Mouse (Mus musculus): ENCODE measurements around the gene Pigx. TPM values are rescaled to one million over a fixed set of nuclear protein-coding genes. Genes with fewer than 3 reads are reported as not detected.

Pigx gene
- total and polyA plus RNA-seq, 2 experiments from 2014 or later, result 53.2 to 91.3 TPM

DNA sequence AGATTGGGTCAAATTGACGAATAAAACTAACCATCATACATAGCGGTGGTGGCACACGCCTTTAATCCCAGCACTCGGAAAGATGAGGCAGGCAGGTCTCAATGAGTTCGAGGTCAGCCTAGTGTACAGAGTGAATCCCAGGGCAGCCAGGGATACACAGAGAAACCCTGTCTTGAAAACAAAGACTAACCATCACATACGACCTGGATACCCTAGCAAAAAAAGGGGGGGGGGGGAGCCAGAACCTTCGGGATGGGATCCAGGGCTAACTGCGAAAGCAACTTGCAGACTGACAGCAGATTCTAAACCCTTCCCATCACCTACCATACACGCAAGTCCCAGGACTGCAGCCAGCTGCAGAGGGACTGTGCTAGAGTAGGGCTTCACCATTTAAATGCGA is 14.9 kb upstream of the Pigx start:
- no peaks in the 10 kb centered on the region for H3K27me3 ChIP-seq (ENCODE audit: insufficient read depth, low read length)
- no peak overlapping the region for H3K4me2 ChIP-seq (ENCODE audit: low read depth, low read length, poor library complexity, severe bottlenecking)
- no peak overlapping the region for H3K4me3 ChIP-seq (ENCODE audit: low read depth, low read length)
- TF ChIP-seq CTCF (IDR thresholded peaks at IDR 0.05), result no peak
- H3K27ac ChIP-seq (ENCODE audit: low read depth, low read length), result no peak overlapping the region
- H3K4me1 ChIP-seq (ENCODE audit: insufficient read depth, low read length), result no peaks in the 10 kb centered on the region
- DNase-seq (ENCODE audit: low spot score) (no peak), ATAC-seq (ENCODE audit: low FRiP score) (no peak)
- no peak overlapping the region for H3K9ac ChIP-seq (replicated peaks; ENCODE audit: low read length, poor library complexity, severe bottlenecking)
- H3K9me3 ChIP-seq (ENCODE audit: low read length), result no peaks in the 10 kb centered on the region
- 0 out of 2 replicates have a peak, but pooled peaks cover 3% of the 10 kb centered on the region for H3K36me3 ChIP-seq (ENCODE audit: insufficient read depth, low read length)
- WGBS, result 86% methylated on average over 10 of the region's 10 CpGs

DNA sequence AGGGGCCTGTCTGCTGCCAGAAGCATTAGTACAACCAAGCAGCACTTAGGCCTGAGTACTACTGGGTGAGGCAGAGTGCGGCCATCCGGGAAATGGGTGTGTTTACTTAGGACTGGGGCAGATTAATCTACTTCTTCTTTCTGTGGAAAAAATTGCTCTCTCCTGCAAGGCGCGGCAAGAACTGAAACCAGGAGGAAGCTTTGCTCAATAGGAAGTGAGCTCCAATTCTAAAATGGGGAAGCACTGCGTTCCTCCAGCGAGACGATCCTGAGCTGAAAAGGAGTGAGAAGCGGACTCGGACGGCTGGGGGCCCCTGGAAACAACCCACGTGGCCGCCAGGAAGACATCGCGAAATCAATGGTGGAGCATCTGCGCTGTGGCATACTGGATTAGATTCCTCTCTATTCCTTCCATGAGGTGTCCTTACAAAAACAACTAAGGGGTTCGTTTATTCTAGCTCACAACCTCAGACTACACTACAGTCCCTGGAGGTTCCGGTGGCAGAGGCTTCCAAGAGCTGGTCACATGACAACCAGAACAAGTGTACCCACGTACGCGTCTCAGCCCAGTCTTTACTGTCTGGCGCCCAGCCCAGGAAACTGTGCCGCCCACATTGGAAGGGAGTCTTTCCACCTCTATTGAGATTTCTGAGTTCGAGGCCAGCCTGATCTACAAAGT is 14.1 kb upstream of the Pigx start:
- no peak for TF ChIP-seq CTCF (IDR thresholded peaks at IDR 0.05)
- Histone ChIP-seq H3K4me2 (ENCODE audit: low read depth, low read length, poor library complexity, severe bottlenecking) (no peak overlapping the region), H3K4me3 (ENCODE audit: low read depth, low read length) (no peak overlapping the region), H3K9me3 (ENCODE audit: low read length) (no peaks in the 10 kb centered on the region), H3K9ac (replicated peaks; ENCODE audit: low read length, poor library complexity, severe bottlenecking) (no peak overlapping the region), H3K27ac (ENCODE audit: low read depth, low read length) (no peak overlapping the region), H3K27me3 (ENCODE audit: insufficient read depth, low read length) (no peaks in the 10 kb centered on the region), H3K36me3 (ENCODE audit: insufficient read depth, low read length) (0 out of 2 replicates have a peak, but pooled peaks cover 7% of the 10 kb centered on the region), H3K4me1 (ENCODE audit: insufficient read depth, low read length) (no peaks in the 10 kb centered on the region)
- ATAC-seq (ENCODE audit: low FRiP score) (no peak), DNase-seq (ENCODE audit: low spot score) (no peak)
- 68% methylated on average over 23 of the region's 23 CpGs for WGBS

DNA sequence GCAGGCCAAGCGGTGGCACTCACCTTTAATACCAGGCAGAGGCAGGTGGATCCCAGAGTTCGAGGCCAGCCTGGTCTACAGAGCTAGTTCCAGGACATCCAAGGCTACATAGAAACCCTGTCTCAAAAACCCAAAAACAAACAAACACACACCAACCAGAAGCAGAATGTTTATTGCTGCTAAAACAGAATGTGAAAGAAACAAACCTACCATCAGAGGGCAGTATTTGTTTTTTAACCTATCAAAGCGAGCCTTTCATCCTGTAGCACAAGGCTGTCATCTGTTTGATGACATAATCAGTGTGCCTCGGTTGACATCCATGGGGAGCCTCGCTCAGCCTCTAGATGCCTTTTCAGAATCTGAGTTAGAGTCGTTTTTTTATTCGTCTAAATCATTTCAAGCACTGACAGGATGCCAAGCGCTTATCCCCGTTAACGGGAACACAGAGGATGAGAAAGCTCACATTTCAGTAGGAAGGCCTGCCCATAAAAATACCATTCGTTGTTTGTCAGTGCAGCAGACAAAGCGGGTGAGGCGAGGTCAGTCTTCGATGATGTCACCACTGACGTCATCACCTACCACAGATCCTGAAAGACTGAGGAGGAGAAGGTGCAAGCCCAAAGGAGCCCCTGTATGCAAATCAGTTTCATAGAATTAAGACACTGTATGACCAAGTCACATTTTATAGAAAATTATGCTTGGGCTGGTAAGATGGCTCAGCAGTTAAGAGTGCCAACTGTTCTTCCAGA is 11.6 kb upstream of the Pigx start:
- WGBS, result 73% methylated on average over 15 of the region's 15 CpGs
- peaks cover 24% of the 10 kb centered on the region for H3K36me3 ChIP-seq (ENCODE audit: insufficient read depth, low read length)
- H3K4me3 ChIP-seq (ENCODE audit: low read depth, low read length), result no peak overlapping the region
- ATAC-seq (ENCODE audit: low FRiP score), result no peak
- H3K27me3 ChIP-seq (ENCODE audit: insufficient read depth, low read length), result no peaks in the 10 kb centered on the region
- no peaks in the 10 kb centered on the region for H3K9me3 ChIP-seq (ENCODE audit: low read length)
- H3K4me2 ChIP-seq (ENCODE audit: low read depth, low read length, poor library complexity, severe bottlenecking), result no peak overlapping the region
- no peak overlapping the region for H3K9ac ChIP-seq (replicated peaks; ENCODE audit: low read length, poor library complexity, severe bottlenecking)
- DNase-seq (ENCODE audit: low spot score), result peak; percentile 24
- no peak; the same call in 1 of the 2 replicates for TF ChIP-seq CTCF (IDR thresholded peaks at IDR 0.05)
- no peak overlapping the region for H3K27ac ChIP-seq (ENCODE audit: low read depth, low read length)
- H3K4me1 ChIP-seq (ENCODE audit: insufficient read depth, low read length), result no peaks in the 10 kb centered on the region

DNA sequence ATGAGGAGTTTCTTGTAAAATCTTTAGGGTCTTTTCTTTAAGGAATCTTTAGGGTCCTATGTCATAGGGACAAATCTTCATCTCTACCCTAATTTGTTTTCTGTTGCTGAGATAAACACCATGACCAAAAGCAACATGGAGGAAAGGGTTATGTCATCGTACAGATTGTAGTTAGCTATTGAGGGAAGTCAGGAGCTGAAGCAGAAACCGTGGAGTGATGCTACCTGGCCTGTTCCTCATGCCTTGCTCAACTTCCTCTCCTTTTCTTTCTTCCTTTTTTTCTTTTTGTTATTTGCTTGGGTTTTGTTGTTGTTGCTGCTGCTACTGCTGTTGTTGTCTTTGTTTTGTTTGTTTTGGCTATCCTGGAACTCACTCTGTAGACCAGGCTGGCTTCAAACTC is 9.0 kb upstream of the Pigx start:
- H3K9me3 ChIP-seq (ENCODE audit: low read length), result no peaks in the 10 kb centered on the region
- no peak for TF ChIP-seq CTCF (IDR thresholded peaks at IDR 0.05)
- H3K36me3 ChIP-seq (ENCODE audit: insufficient read depth, low read length), result peaks cover 27% of the 10 kb centered on the region
- no peak overlapping the region for H3K4me2 ChIP-seq (ENCODE audit: low read depth, low read length, poor library complexity, severe bottlenecking)
- ATAC-seq (ENCODE audit: low FRiP score) (no peak), DNase-seq (ENCODE audit: low spot score) (no peak)
- no peak overlapping the region for H3K27ac ChIP-seq (ENCODE audit: low read depth, low read length)
- no peaks in the 10 kb centered on the region for H3K4me1 ChIP-seq (ENCODE audit: insufficient read depth, low read length)
- no peak overlapping the region for H3K4me3 ChIP-seq (ENCODE audit: low read depth, low read length)
- H3K27me3 ChIP-seq (ENCODE audit: insufficient read depth, low read length), result no peaks in the 10 kb centered on the region
- WGBS, result 97% methylated on average over 2 of the region's 2 CpGs
- H3K9ac ChIP-seq (replicated peaks; ENCODE audit: low read length, poor library complexity, severe bottlenecking), result no peak overlapping the region

DNA sequence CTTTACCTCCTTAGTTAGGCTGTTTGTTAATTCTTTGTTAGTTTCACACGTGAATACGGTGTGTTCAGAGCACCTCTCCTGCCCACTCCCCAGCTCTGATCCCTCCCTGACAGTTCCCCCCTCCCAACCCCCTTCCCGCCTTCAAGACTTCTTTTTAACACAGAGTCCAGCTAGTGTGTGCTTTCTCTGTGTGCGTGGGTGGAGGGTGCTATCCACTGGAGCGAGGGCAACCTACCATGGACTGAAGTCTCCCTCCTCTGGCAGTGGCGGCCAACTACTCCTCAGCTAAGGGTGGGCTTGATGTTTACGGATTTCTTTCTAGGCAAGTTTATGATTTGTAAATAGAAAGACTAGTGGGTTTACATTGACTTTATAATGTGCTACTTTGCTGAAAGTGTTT is 8.6 kb upstream of the Pigx start:
- Histone ChIP-seq H3K9ac (replicated peaks; ENCODE audit: low read length, poor library complexity, severe bottlenecking) (no peak overlapping the region), H3K4me3 (ENCODE audit: low read depth, low read length) (no peak overlapping the region), H3K27me3 (ENCODE audit: insufficient read depth, low read length) (no peaks in the 10 kb centered on the region), H3K4me1 (ENCODE audit: insufficient read depth, low read length) (no peaks in the 10 kb centered on the region), H3K36me3 (ENCODE audit: insufficient read depth, low read length) (peaks cover 31% of the 10 kb centered on the region), H3K4me2 (ENCODE audit: low read depth, low read length, poor library complexity, severe bottlenecking) (no peak overlapping the region), H3K27ac (ENCODE audit: low read depth, low read length) (no peak overlapping the region), H3K9me3 (ENCODE audit: low read length) (no peaks in the 10 kb centered on the region)
- WGBS, result 82% methylated on average over 7 of the region's 7 CpGs
- 0 out of 2 replicates have a peak, but pooled peaks have one; percentile 4 for TF ChIP-seq CTCF (IDR thresholded peaks at IDR 0.05)
- DNase-seq (ENCODE audit: low spot score) (no peak), ATAC-seq (ENCODE audit: low FRiP score) (no peak)

All from midbrain, postnatal 0 days (tissue).